Mouse (Mus musculus) kidney, postnatal 0 days (tissue): ENCODE measurements at regions not wholly inside any gene's neighbourhood (a gene's known extent, or its start where the extent isn't known, plus 50 kb on each side); places are given as distances from the start of the nearest gene placed in this dataset.

Experiments
- ATAC-seq: fragments of 200-750 bp; cut with Nextera tagmentation; replicated peaks from 2 replicates; pipeline ENCODE4 v1.8.0; 2017; ENCODE audit warnings: low read depth, moderate number of reproducible peaks, moderate TSS enrichment, moderate library complexity; ENCODE audit not compliant: low FRiP score
- DNase-seq: peaks from one replicate; pipeline ENCODE4 v3.0.0-alpha.2; 2016; ENCODE audit warnings: low spot score
- H3K27ac ChIP-seq: fragments of 300-500 bp; sonication (generic); 2 replicates; pipeline ENCODE4 v1.5.1; 2014; ENCODE audit warnings: mild to moderate bottlenecking
- H3K27me3 ChIP-seq: fragments of 300-500 bp; sonication (generic); 2 replicates; pipeline ENCODE4 v1.6.1; 2014; ENCODE audit warnings: low read length, mixed read lengths; ENCODE audit not compliant: insufficient read depth
- H3K36me3 ChIP-seq: fragments of 300-500 bp; sonication (generic); 2 replicates; pipeline ENCODE4 v1.6.1; 2014; ENCODE audit warnings: low read length, mixed read lengths; ENCODE audit not compliant: insufficient read depth
- H3K4me1 ChIP-seq: fragments of 300-500 bp; sonication (generic); replicated peaks from 2 replicates; pipeline ENCODE4 v1.6.1; 2014; ENCODE audit warnings: antibody characterized with exemption, low read length, mixed read lengths; ENCODE audit not compliant: insufficient read depth
- H3K4me2 ChIP-seq: fragments of 300-500 bp; sonication (generic); 2 replicates; pipeline ENCODE4 v1.6.1; 2014; ENCODE audit warnings: mild to moderate bottlenecking, low read length, moderate library complexity, mixed read lengths
- H3K4me3 ChIP-seq: fragments of 300-500 bp; sonication (generic); replicated peaks from 2 replicates; pipeline ENCODE4 v1.5.1; 2014; ENCODE audit warnings: low read depth, low read length
- H3K9ac ChIP-seq: fragments of 300-500 bp; sonication (generic); 2 replicates; pipeline ENCODE4 v1.6.1; 2014; ENCODE audit warnings: low read depth, low read length
- H3K9me3 ChIP-seq: fragments of 300-500 bp; sonication (generic); replicated peaks from 2 replicates; pipeline ENCODE4 v1.6.1; 2016; ENCODE audit warnings: low read length, inconsistent platforms, mixed read lengths
- CTCF ChIP-seq: IDR thresholded peaks from 2 replicates; pipeline ENCODE4 v1.5.1; 2016; ENCODE audit warnings: antibody characterized with exemption, low read depth, mild to moderate bottlenecking, moderate library complexity
- WGBS: fragments of 180-500 bp; shearing (Covaris S2); extraction: QIAGEN DNeasy Blood & Tissue Kit; methylation state at CpG from one replicate; pipeline ENCODE4 v1.1.7; 2014; 5-methylcytosine and 5-hydroxymethylcytosine counted together

DNA sequence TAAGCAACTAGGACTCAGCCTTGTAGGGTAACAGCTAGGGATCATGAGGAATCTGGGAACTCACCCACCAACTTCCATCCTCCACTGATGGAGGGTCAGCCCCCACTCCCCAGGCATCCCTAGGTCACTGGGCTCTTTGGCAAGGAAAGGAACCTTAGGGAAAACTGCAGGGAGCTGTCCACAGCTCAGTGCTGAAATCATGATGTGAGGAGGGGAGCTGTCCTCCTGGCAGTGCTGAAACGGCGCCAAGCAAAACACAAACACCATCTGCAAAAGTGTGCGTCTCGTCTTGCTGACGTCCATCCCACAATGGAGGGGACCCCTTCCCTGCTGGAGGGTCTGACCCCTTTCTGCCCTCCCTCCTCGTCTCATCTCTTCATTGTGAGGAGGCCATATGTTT, 68.6 kb upstream of the Rph3a start:
- Histone ChIP-seq H3K4me1 (no peaks in the 10 kb centered on the region), H3K27ac (no peak overlapping the region), H3K36me3 (no peaks in the 10 kb centered on the region), H3K27me3 (no peaks in the 10 kb centered on the region), H3K4me3 (no peak overlapping the region), H3K9me3 (no peaks in the 10 kb centered on the region), H3K4me2 (no peak overlapping the region), H3K9ac (no peak overlapping the region)
- no peak for TF ChIP-seq CTCF
- ATAC-seq (no peak; the same call in 1 of the 2 replicates), DNase-seq (peak; percentile 77)
- 7% methylated on average over 6 of the region's 6 CpGs for WGBS

DNA sequence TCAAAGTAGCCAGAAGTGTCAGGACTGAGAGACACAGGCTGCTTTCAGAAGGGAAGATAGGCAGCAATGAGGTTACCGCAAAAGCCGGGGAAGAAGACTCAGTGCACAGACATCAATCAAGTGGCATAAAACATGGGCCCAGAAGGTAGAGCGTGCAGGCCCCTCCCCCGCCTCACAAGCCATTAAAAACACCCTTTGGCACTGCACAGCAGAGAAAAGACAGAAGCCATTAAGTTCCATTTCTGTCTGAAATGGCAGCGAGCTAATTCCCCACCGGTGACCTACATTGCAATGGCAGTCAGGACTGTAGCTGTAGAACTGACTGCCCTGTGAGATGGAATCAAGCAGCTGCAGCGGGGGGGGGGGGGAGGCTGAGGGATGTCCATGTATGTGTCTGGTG, 66.8 kb upstream of the Rph3a start:
- ATAC-seq (no peak), DNase-seq (no peak)

DNA sequence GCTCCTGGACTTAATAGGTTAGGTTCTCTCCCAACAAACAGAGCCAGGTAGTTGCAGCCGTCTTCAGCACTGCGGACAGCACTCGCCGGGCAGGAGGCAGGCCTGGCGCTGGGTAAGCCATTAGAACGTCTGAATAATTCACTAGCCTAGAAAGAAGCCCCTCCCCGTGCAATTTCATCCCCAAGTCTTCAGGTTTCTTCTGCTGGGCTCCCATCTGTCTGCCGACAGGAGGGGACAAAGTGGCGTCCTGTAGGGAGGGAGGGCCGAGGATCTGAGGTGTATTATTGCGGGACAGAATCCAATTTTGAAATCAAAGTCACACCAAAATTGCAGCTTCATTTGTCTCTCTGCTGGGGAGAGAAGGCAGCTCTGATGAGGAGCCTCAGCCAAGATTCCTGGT, 58.9 kb upstream of the Rph3a start:
- no peak for ATAC-seq
- H3K4me2 ChIP-seq, result no peak overlapping the region
- H3K36me3 ChIP-seq, result no peaks in the 10 kb centered on the region
- no peaks in the 10 kb centered on the region for H3K4me1 ChIP-seq
- no peaks in the 10 kb centered on the region for H3K9me3 ChIP-seq
- H3K27ac ChIP-seq, result no peak overlapping the region
- DNase-seq, result peak; percentile 74
- TF ChIP-seq CTCF, result no peak
- H3K4me3 ChIP-seq, result no peak overlapping the region
- no peak overlapping the region for H3K9ac ChIP-seq
- H3K27me3 ChIP-seq, result no peaks in the 10 kb centered on the region
- 4% methylated on average over 11 of the region's 11 CpGs for WGBS

More for the DNA sequence above, 66.8 kb upstream of the Rph3a start:
- TF ChIP-seq CTCF, result no peak
- Histone ChIP-seq H3K4me3 (no peak overlapping the region), H3K4me2 (no peak overlapping the region), H3K4me1 (no peaks in the 10 kb centered on the region), H3K36me3 (no peaks in the 10 kb centered on the region), H3K9me3 (no peaks in the 10 kb centered on the region), H3K9ac (no peak overlapping the region), H3K27me3 (no peaks in the 10 kb centered on the region), H3K27ac (no peak overlapping the region)
- 76% methylated on average over 7 of the region's 7 CpGs for WGBS

DNA sequence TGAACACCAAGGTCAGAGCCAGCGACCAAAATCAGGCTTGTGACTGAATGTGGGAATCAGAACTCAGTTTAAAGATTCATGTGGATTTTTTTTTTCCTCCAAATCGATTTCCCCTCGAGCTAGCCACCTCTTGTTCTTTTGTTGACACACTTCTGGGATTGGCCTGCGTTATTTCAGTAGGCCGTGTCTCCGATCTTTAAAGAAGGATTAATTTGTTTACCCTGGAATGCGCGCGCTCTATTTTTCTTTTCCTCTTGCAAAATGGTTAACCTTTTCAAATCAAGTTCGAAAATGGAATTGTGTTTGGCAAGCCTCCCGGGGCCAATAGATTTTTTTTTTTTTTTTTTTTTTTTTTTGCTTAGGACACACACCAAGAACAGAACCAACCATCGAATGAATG, 54.8 kb upstream of the Rph3a start:
- ATAC-seq, result no peak
- no peaks in the 10 kb centered on the region for H3K4me1 ChIP-seq
- no peaks in the 10 kb centered on the region for H3K36me3 ChIP-seq
- H3K9me3 ChIP-seq, result no peaks in the 10 kb centered on the region
- H3K4me2 ChIP-seq, result no peak overlapping the region
- DNase-seq, result no peak
- 69% methylated on average over 12 of the region's 12 CpGs for WGBS
- H3K9ac ChIP-seq, result no peak overlapping the region
- TF ChIP-seq CTCF, result no peak
- H3K4me3 ChIP-seq, result no peak overlapping the region
- H3K27ac ChIP-seq, result no peak overlapping the region
- no peaks in the 10 kb centered on the region for H3K27me3 ChIP-seq

DNA sequence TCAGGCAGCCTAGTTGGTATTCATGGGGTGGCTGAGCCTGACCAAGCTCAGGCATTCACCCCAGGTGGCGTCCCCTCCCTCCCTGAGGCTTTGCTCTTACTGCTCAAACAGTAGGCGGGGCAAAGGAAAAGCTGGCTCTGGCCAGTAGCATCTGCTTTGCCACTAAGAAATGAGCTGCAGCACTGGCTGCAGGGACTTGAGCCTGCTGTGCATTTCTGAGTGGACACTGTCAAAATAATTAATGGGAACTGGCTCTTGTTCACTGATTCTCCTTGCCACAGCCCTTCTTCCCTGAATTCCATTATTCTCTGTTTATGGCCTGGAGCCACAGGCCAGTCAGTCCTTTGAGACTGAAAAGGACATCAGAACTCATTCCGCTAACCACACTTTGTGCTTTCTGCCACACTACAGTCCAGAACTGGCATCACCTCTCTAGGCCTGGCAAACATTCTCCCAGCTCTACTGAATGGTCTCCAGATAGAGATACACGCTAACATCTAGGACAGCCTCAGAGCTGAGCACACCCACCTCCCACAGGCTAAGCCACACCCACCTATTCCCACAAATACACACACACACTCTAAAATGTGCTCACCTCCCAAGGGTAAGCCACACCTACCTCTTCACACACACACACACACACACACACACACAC, 53.2 kb upstream of the Rph3a start:
- Histone ChIP-seq H3K9ac (no peak overlapping the region), H3K27me3 (no peaks in the 10 kb centered on the region), H3K36me3 (no peaks in the 10 kb centered on the region), H3K9me3 (no peaks in the 10 kb centered on the region), H3K4me2 (no peak overlapping the region), H3K4me3 (no peak overlapping the region), H3K27ac (no peak overlapping the region), H3K4me1 (no peaks in the 10 kb centered on the region)
- no peak for ATAC-seq
- WGBS, result 46% methylated on average over 4 of the region's 4 CpGs
- TF ChIP-seq CTCF, result no peak
- no peak for DNase-seq

DNA sequence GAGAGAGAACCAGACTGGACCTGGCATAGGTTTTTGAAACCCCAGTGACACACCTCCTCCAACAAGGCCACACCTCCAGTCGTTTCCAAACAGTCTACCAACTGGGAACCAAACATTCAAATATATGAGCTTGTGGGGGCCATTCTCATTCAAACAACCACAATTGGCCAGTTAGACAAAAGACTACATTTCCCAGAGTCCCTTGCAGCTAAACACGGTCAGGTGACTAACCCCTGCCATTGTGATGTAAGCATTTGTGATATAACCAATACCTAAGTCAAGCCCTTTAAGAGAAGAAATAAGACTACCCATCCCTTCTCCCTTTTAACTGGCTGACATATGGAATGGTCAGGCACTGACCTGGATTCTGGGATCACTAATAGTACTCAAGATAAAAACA, 51.8 kb upstream of the Rph3a start:
- TF ChIP-seq CTCF, result no peak
- ATAC-seq, result no peak
- H3K36me3 ChIP-seq, result no peaks in the 10 kb centered on the region

More for the DNA sequence above, 51.8 kb upstream of the Rph3a start:
- Histone ChIP-seq H3K27ac (no peak overlapping the region), H3K4me2 (no peak overlapping the region), H3K27me3 (no peaks in the 10 kb centered on the region), H3K9me3 (no peaks in the 10 kb centered on the region), H3K4me3 (no peak overlapping the region), H3K4me1 (no peaks in the 10 kb centered on the region), H3K9ac (no peak overlapping the region)
- WGBS, result 67% methylated on average over 2 of the region's 2 CpGs
- DNase-seq, result no peak
